Mouse (Mus musculus): ENCODE results near the gene Rbbp8nl. TPM values are rescaled to one million over a fixed set of nuclear protein-coding genes. Genes with fewer than 3 reads are reported as not detected.
"Not testable (repeated sequence)": the region's sequence is repeated elsewhere in the genome, so short reads cannot be mapped to it uniquely, and the experiment has no call there.

Rbbp8nl gene
- polyA plus RNA-seq, 1 experiment, result 0.04 TPM

DNA sequence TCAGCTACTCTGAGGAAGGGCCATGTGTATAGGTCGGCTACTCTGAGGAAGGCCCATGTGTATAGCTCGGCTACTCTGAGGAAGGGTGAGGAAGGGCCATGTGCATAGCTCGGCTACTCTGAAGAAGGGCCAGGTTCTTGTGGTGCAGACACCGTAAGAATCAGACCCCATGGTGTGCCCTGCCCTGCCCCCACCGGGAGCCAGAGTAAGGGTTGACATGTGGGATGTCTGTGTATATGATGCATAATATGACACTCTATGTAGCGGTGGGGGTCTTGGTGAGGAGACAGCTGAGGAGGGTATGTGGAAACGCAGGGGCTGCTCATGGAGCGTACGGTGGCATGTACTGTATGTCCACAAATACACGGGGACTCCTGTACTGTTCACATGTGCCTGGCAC is 20.4 kb downstream of the Rbbp8nl start:
- DNase-seq (ENCODE audit: low read depth), result no peak
- TF ChIP-seq CTCF (IDR thresholded peaks at IDR 0.05; ENCODE audit: borderline replicate concordance, extremely low read depth, insufficient read depth, insufficient read length), result no peak
- no peak for TF ChIP-seq POLR2A (IDR thresholded peaks at IDR 0.05; ENCODE audit: borderline replicate concordance, extremely low read depth, insufficient read depth, insufficient read length, poor library complexity, severe bottlenecking)

GRCm38 (mm10) chr2:180267955-180268354 is 21.7 kb downstream of the Rbbp8nl start:
- no peak for DNase-seq (ENCODE audit: low read depth)
- TF ChIP-seq POLR2A (IDR thresholded peaks at IDR 0.05; ENCODE audit: borderline replicate concordance, extremely low read depth, insufficient read depth, insufficient read length, poor library complexity, severe bottlenecking) (no peak), CTCF (IDR thresholded peaks at IDR 0.05; ENCODE audit: borderline replicate concordance, extremely low read depth, insufficient read depth, insufficient read length) (no peak)

GRCm38 (mm10) chr2:180262891-180263290 is 26.8 kb downstream of the Rbbp8nl start:
- no peak for DNase-seq (ENCODE audit: low read depth)
- TF ChIP-seq POLR2A (IDR thresholded peaks at IDR 0.05; ENCODE audit: borderline replicate concordance, extremely low read depth, insufficient read depth, insufficient read length, poor library complexity, severe bottlenecking), result no peak
- no peak for TF ChIP-seq CTCF (IDR thresholded peaks at IDR 0.05; ENCODE audit: borderline replicate concordance, extremely low read depth, insufficient read depth, insufficient read length)

- no peak for DNase-seq (ENCODE audit: low read depth)
Observed at GRCm38 (mm10) chr2:180262441-180262840, 27.2 kb downstream of the Rbbp8nl start.

GRCm38 (mm10) chr2:180261901-180262300 is 27.8 kb downstream of the Rbbp8nl start:
- TF ChIP-seq POLR2A (IDR thresholded peaks at IDR 0.05; ENCODE audit: borderline replicate concordance, extremely low read depth, insufficient read depth, insufficient read length, poor library complexity, severe bottlenecking) (no peak), CTCF (IDR thresholded peaks at IDR 0.05; ENCODE audit: borderline replicate concordance, extremely low read depth, insufficient read depth, insufficient read length) (no peak)
- no peak for DNase-seq (ENCODE audit: low read depth)

More at GRCm38 (mm10) chr2:180262441-180262840, 27.2 kb downstream of the Rbbp8nl start:
- no peak for TF ChIP-seq POLR2A (IDR thresholded peaks at IDR 0.05; ENCODE audit: borderline replicate concordance, extremely low read depth, insufficient read depth, insufficient read length, poor library complexity, severe bottlenecking)
- no peak for TF ChIP-seq CTCF (IDR thresholded peaks at IDR 0.05; ENCODE audit: borderline replicate concordance, extremely low read depth, insufficient read depth, insufficient read length)

- no peak for TF ChIP-seq POLR2A (IDR thresholded peaks at IDR 0.05; ENCODE audit: borderline replicate concordance, extremely low read depth, insufficient read depth, insufficient read length, poor library complexity, severe bottlenecking)
- TF ChIP-seq CTCF (IDR thresholded peaks at IDR 0.05; ENCODE audit: borderline replicate concordance, extremely low read depth, insufficient read depth, insufficient read length), result no peak
- DNase-seq (ENCODE audit: low read depth), result no peak
Observed at GRCm38 (mm10) chr2:180260610-180261480, 28.8 kb downstream of the Rbbp8nl start.

- DNase-seq (ENCODE audit: low read depth), result not testable (repeated sequence)
Observed at GRCm38 (mm10) chr2:180259826-180260609, 29.7 kb downstream of the Rbbp8nl start.

DNA sequence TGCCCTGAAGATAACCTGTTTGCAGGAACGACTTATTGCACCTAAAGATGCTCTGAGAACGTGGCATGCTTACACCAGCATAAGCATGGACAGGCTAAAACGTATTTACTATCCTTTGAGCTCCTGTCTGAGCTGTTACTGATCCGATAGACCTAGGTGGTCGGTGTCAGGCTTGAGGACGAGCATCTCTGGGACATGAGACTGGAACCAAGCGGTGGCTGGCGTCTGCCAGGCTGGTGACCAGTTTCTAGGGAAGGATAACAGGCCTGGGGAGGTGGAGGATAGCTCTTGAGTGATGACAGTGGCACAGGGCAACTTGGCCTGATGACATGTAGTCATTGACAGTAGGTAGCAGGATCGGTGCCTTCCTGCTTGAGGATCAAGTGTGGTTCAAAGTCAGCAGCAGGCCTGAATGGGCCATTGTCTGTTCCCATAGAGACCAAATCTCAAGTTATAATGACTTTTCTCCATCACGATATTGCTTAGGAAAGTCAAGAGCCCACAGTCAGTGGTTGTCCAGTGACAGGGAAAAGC is 30.7 kb downstream of the Rbbp8nl start:
- DNase-seq (ENCODE audit: low read depth), result not testable (repeated sequence)

- DNase-seq (ENCODE audit: low read depth), result no peak
- no peak for TF ChIP-seq CTCF (IDR thresholded peaks at IDR 0.05; ENCODE audit: borderline replicate concordance, extremely low read depth, insufficient read depth, insufficient read length)
- no peak for TF ChIP-seq POLR2A (IDR thresholded peaks at IDR 0.05; ENCODE audit: borderline replicate concordance, extremely low read depth, insufficient read depth, insufficient read length, poor library complexity, severe bottlenecking)
Observed at GRCm38 (mm10) chr2:180257963-180258865, 31.5 kb downstream of the Rbbp8nl start.

DNA sequence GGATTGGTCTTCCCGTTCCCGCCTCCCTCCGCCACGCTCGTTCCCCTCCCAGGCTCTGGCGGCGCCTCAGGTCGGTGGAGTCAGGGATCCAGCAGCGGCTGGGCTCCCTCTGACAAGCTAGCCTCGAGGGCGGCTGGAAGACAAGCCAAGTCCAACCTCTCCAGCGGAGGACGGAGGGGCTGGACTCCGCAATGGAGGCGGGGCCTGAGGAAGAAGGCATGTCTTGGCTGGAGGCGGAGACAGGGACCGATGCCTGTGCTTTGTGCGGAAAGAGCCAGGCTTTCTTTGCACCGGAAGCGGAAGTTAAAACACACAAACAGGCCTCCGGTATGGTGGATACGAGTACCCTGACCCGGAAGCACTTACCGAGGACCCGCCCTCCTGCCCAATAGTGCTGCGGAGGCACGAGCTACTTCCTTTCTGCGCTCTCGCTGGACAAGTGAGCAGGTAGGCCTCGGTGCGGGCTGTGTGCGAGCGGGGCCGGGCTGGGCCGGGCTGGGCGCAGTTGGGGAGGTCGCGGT is 32.6 kb downstream of the Rbbp8nl start, which contains the start of gene Rps21:
Gene Rps21 (plus strand): TSS at position 377 of the 521 bp plus-strand sequence.
- TF ChIP-seq POLR2A (IDR thresholded peaks at IDR 0.05; ENCODE audit: borderline replicate concordance, extremely low read depth, insufficient read depth, insufficient read length, poor library complexity, severe bottlenecking) (peak; percentile 58; the same call in 1 of the 2 replicates), CTCF (IDR thresholded peaks at IDR 0.05; ENCODE audit: borderline replicate concordance, extremely low read depth, insufficient read depth, insufficient read length) (no peak)
- peak; percentile 100 for DNase-seq (ENCODE audit: low read depth)
